Mouse (Mus musculus) small intestine, adult 2 months (tissue): ENCODE measurements around the gene Dab1.

Source experiments
- CTCF ChIP-seq: fragments of 200-500 bp; IDR thresholded peaks from 2 replicates; pipeline ENCODE4 v1.5.1; 2012; ENCODE audit warnings: low read depth, mild to moderate bottlenecking, control low read depth, inconsistent platforms, low read length, moderate library complexity, mixed read lengths; ENCODE audit not compliant: insufficient replicate concordance, insufficient read length; ENCODE audit errors: extremely low read depth
- POLR2A ChIP-seq: fragments of 200-500 bp; IDR thresholded peaks from 2 replicates; pipeline ENCODE4 v1.6.1; 2012; ENCODE audit warnings: low read depth, mild to moderate bottlenecking, control low read depth, inconsistent platforms, low read length, moderate library complexity

GRCm38 (mm10) chr4:104662841-104663614, 1043.9 kb downstream of the Dab1 start:
- TF ChIP-seq CTCF (no peak), POLR2A (no peak)
